Mouse (Mus musculus) E14TG2a.4 (cell line): ENCODE results near the gene Nkain2.

Experiments used
- CTCF ChIP-seq: conservative IDR thresholded peaks from 2 replicates; pipeline ENCODE4 v1.5.1; 2014; ENCODE audit warnings: low read length
- POU5F1 ChIP-seq: IDR thresholded peaks from 2 replicates; pipeline ENCODE4 v1.6.1; 2014; ENCODE audit warnings: low read length, borderline replicate concordance

DNA sequence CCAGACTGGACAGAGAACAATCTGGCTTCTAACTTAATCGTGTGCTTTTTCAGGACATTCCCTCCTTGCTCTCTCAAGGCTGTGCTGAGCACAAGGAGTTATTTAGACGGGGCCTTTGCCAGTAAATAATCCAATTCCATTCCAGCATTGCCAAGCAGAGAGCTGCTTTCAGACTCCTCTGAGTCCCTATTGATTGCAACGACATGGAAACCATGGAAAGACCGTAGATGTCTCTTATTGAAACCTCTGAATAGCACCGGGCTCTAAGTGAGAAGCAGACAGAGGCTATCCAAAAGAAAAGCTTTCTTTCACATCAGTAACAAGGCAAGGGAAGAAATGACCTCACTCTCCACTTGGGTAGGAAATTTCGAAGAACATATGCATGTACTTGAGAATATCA lies 8.3 kb downstream of the Nkain2 start:
- TF ChIP-seq CTCF, result no peak
- no peak for TF ChIP-seq POU5F1
